Mouse (Mus musculus): ENCODE results near the gene Naa80.

- TF ChIP-seq MAFK (IDR thresholded peaks at IDR 0.05; ENCODE audit: insufficient read depth, low read depth, low read length): no peak
- no peak for TF ChIP-seq HCFC1 (IDR thresholded peaks at IDR 0.05; ENCODE audit: borderline replicate concordance, insufficient read depth, low read length)
- TF ChIP-seq ZNF384 (IDR thresholded peaks at IDR 0.05; ENCODE audit: low read depth, low read length): no peak
- no peak for TF ChIP-seq ZC3H11A (IDR thresholded peaks at IDR 0.05; ENCODE audit: borderline replicate concordance, low read depth, low read length)
These were observed 33.5 kb upstream of the Naa80 start for GRCm38 (mm10) chr9:107545199-107545598.

Data from ES-E14 (cell line).